Mouse (Mus musculus): Measurements from ENCODE around the gene Rars. TPM values are rescaled to one million over a fixed set of nuclear protein-coding genes. Genes with fewer than 3 reads are reported as not detected.

The Rars gene
- total RNA-seq, 2 experiments from 2014 or later: 34.8 to 34.9 TPM

DNA sequence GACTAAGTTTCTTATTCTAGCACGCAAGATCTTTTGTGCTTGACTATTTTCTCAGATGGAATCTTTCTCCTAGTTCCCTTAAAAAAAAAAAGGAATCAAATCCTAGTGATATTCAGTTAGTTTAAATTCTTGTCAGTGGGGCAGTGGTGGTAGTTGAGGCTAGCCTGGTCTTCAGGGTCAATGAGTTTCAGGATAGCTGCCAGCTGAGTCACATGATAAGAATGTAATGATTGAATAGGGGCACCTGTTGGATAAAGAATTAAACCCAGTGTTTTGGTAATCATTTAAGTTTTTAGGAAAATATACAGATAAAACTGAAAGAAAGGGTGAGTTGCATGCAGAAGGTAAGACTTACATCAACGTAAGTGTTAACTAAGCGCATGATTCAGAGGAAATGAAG lies 58.7 kb downstream of the Rars start:
- intact Hi-C loops (cut with DNase I): no loop called here
- no peak for DNase-seq

DNA sequence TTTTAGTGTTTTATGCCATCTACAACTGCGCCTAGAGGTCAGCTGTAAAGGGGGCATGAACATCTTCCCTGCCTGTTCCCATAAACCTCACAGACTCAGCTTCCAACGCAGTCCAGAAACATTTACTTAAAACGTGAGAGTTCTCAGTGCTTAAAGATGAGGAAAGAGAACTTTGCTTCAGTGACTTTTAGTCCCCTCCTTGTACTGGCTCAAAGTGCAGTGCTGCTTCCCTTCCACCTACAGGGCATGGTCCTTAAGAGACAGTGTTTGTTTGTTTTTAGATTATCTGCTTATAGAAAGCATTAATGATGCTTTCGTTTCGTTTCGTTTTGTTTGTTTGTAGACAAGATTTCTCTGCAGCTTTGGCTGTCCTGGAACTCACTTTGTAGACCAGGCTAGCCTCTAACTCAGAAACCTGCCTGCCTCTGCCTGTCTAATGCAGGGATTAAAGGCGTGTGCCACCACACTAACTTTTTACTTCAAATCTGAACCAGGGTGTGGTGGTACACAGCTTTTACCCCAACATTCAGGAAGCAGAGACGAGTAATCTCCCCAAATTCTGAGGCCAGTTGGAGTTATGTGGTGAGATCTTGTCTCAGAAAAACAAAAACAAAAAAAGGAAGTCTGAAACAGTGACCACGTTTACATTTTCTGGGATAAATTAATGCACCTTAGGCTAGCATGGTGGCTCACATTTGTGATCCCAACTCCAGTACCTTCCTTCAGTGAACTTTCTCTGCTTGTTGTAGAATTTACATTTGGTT lies 63.4 kb downstream of the Rars start:
- intact Hi-C loops (cut with DNase I): loop anchor here (2.0 kb wide), 1 partner anchor 64 kb away; the partner anchor contains the start of gene Rars
- DNase-seq: no peak

DNA sequence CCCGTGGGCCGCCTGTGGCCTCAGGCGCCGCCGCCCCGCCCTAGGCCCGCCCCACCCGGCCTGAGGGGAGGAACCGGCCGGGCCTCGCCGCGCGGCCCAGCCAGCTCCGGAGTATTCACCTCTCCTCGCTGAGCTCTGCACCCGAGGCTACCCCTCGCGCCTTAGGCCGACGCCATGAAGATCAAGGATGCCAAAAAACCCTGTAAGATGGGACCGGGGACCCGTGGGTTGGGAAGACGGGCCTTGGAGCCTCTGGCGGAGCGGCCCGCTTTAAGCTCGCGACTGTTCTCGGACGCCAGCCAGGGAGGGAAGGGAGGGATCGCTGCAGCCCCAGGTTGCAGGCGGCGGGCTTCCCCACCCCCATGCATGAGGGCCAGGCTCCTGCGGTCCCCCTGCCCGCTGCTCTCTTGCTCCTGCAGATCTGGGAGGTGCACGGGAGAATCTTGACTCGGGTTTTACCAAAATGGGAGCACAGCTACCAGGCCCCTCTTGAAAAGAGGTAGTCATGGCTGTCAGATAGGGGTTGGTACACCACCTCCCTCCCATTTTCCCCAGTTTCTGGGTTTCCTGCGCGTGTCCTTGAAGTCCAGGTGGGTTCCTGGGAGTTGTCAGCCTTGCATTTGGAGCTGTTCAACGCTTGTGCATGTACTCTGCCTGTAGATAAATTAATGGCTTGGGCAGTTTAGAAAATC lies 64.4 kb downstream of the Rars start:
- DNase-seq: peak; percentile 76 to 91
- intact Hi-C loops (cut with DNase I): loop anchor here (2.0 kb wide), 1 partner anchor 65 kb away; the partner anchor contains the start of gene Rars

DNA sequence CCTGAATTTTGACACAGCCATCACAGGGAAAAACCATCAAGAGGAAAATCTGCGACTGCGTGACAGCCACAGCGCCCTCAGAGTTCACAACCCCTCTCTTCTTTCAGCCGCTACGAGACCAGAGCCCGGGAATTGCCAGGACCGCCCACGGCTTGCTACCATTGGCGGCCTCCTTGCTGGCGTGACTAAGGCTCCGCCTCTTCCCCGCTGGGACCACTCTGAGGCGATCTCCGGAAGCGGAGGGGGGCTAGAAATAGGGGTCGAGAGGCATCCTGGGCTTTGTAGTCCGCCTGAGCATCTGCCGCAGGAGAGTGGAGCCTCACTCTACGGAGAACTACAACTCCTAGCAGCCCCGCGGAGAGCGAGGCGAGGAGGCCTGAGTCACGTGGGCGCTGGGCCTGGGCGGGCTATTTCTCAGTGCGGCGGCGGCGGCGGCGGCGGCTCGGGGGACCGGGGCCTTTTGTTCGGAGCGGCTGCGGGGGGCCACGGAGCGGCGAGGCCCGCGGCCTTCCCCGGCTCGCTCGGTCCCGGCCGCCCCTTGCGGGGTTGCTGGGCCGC lies 65.0 kb downstream of the Rars start, which contains the start of gene Pank3:
Gene Pank3, plus strand, starts transcription at position 297 of the 558 bp plus-strand sequence.
- intact Hi-C loops (cut with DNase I): no loop called here
- DNase-seq: peak; percentile 93

DNA sequence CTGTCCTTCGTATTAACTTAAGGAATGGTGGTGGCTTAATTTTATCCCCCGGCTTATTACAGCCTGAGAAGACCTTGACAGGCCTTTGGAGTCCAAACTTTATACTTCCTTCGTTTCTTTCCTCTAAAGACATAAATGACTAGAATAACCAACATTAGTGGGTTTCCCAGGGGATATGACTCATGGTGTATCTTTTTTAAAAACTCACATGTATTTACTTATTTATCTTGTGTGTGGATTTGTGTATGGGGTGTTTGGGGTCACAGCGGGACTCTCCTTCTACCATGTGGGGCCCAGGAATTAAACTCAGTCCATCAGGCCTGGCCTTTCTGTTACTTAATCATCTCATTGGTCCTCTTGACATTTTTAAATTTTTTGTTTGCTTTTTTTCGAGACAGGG lies 67.5 kb downstream of the Rars start:
- no peak for DNase-seq
- intact Hi-C loops (cut with DNase I): no loop called here

DNA sequence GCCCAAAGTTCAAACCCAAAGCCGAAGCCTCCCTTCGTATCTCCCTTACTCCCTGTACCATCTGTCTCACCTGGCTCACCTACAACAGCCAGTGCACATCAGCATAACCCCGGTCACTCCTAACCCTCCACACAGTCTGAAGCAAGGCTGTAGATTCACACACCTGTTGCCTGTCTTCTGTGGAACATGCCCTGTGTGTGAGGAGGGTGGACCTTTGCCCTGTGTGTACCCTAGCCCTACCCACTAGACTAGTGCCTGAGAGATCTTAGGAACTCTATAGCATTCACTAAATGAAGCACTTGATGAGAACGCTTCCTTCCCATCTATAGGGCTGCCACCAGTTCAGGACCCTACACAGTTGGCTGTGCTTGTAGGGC lies 73.7 kb downstream of the Rars start:
- intact Hi-C loops (cut with DNase I): no loop called here
- no peak for DNase-seq

DNA sequence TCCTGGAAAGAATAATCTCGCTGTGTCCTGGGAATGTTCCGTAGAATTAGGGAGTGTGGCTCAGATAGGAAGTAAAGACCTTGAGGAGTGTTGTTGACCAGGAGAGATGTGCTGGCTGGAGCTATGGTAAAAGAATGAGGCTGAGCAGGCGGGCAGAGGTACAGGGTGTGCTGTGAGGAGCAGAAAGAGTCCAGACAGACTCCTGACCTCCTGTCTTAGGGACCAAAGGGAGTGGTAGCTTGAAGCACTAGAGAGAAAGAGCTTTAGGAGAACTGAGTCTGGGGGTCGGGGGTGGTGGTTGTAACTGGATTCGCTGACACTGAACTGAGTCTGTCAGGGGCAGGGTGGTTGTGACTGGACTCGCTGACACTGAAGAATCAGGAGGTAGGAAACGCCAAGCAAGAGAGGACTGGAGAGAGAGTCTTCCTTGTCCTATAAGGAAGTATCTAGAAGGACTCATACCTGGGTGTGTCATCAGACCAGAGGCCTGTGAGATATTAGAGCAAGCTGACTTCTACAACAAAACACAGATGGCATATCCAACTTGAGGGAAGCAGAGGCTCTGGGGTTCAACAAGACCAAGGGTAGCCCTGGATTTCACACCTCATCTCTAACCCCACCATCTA lies 74.2 kb downstream of the Rars start:
- no peak for DNase-seq
- intact Hi-C loops (cut with DNase I): no loop called here

Small RNAs within 50 kb of the gene (microRNA-seq; reads per million reads assigned to microRNA genes)
- 2.9 to 3.4 reads per million in 2 experiments for gene Mir103-1 (ENCODE audit: borderline number of aligned reads in 2 of 2)

Other genes starting within 250 kb of the Rars start
- 10 to 100 TPM; 21.9 to 24.3 TPM for gene Pank3, start 65.0 kb downstream of the Rars start, total RNA-seq (2021)
- not detected for gene Fbll1, start 35.6 kb downstream of the Rars start, total RNA-seq (2021)
- gene Wwc1, start 146.0 kb upstream of the Rars start, total RNA-seq (2021): 1 to 10 TPM; 1.0 to 2.6 TPM

Measured in heart, postnatal 36 days (tissue).